Mouse (Mus musculus) ovary, postnatal 10 days (tissue): ENCODE measurements around the gene Slc34a2.

Source experiments
- DNase-seq: peaks from one replicate; pipeline ENCODE4 v3.0.0; 2022; ENCODE audit warnings: low spot score

Gene Slc34a2

DNA sequence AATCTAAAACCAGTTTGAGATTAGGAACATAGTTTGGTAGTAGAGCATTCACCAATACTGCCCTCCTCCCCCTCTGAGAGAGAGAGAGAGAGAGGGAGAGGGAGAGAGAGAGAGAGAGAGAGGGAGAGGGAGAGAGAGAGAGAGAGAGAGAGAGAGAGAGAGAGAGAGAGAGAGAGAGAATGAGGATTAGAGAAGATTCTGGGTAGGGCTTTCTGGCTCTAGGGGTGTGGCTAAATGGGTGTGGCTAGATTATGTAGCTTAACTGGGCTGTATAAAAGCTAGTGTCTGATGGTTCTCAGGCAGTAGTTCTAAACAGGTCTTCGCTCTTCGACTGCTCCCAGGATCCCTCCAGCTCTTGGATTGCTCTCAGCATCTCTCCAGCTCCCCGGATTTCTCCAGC lies at the start of gene Slc34a2:
Slc34a2 (plus strand) TSS at position 301 of the 400 bp plus-strand sequence.
- DNase-seq, result no peak

DNA sequence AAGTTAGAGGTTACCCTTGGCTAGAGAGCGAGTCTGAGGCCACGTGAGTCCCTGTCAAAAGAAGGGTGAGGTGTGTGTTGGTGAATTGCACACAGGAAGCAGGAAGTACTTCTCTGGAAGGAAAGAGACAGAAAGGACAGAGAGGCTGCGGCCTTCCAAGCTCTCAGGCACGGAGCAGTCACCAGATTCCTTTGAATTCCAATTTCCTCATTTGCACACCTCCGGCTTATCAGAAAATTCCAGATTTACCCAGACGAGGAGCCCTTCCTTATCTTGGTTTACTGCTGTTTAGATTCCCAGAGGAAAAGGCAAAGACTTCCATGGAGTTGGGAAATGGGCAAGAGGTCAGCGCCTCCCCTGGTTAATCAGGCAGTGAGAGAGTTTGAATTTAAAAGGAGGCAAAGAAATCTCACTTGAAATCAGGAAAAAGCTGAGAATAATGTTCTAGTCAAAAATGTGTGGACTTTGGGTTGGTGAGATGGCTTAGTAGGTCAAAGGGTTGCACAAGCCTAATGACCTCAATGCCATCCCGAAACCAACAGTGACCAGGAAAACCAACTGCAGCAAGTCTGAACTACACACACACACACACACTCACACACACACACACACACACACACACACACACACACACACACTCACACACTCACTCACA lies 47.1 kb upstream of the Slc34a2 start:
- no peak for DNase-seq

DNA sequence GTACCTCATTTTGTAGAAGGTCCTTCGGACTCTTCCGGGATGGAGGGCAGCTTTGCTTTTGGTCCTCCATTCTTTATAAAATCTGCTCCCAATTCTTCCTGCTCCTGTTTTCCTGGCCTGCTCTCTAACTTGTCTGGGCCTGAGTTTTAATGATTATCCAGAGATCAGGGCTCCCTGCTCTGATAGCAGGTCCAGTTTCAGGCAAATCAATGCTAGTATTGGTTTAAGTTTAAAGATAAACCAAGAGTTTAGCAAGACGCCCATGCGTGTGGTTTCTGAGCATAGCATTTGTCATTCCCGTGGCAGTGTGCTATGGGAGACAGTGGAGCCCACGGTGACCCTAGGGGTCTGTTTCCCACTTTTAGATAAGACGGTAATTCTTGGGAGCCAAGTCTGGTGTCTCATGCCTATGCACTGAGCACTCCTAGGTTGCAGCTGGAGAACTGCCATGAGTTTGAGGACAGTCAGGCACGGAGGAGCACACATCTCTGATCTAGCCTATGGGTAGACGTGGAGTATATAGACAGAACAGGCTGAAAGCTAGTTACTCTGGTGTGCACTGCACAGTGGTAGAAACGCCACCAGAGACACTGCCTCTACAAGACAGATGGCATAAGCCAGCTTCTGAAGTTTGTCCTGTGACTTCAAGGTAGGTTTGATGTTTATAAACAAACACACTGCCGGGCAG lies 45.5 kb upstream of the Slc34a2 start:
- DNase-seq, result no peak

DNA sequence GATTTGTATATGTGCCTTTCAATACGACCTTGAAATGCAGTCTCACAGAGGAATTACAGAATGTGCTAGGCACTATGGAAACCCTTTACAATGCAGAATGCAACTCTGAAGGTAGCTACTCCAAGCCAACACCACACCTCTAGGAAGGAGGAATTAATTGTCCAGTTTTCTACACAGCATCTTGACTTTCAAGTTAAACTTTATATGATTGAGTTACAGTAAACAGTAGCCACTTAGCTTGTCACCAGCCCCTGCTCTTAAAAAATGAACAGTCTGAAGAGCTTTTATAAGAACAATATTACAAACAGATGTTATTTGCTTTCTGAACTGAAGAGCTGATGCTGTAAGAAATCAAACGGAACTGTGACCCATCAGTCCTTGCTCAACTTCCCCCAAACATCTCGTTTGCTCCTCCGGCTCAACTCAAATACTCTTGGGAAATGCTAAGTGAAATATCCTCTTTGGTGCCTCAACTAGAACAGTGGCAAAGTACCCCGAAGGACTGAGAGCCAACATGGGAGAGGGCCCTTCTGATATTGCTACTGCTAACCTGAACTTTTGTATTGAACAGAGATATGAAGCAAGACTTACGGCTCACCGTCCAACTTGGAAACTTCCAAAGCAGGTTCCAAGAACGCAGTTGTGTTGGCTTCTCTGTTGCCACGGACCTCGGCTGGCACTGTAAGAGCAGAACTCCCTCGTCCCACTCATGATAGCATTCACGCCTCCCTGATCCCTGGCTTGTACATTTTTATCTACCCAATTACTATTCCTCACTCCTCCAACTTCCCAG lies 44.2 kb upstream of the Slc34a2 start:
- no peak for DNase-seq

DNA sequence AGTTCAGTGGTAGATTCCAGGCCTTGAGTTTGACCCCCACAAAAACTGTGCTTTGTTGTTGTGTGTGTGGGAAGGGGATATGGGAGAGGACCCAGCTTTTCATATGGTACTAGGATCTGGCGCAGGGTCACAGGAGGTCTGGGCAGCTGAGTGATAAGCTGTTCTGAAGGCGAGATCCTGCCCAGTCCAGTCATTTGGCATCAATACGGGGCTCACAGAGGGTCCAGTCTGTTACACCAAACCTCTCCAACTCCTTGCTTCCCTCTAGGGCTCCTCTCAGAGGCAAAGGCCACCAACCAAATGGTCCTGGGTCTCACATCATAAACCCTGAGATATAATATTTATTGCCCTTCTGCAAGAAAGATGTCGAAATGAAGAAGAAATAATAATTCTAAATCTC lies 42.4 kb upstream of the Slc34a2 start:
- no peak for DNase-seq

DNA sequence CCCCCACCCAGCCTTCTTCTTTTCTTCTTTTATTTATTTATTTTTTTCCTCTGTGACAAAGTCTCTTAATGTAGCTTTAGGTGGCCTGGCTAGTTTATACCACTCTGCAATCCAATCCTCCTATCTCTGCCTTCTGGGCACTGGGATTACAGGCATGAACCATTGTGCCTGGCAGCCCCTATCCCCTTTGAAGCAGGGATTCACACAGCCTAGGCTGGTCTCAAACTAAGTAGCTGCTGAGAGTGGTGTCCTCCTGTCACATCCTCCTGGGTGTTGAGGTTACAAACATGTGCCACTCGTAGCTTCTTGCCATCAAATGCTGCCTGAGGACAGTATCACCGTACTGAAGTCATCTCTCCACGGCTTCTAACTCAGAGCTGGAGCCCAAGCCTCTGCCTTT lies 41.7 kb upstream of the Slc34a2 start:
- DNase-seq, result no peak

DNA sequence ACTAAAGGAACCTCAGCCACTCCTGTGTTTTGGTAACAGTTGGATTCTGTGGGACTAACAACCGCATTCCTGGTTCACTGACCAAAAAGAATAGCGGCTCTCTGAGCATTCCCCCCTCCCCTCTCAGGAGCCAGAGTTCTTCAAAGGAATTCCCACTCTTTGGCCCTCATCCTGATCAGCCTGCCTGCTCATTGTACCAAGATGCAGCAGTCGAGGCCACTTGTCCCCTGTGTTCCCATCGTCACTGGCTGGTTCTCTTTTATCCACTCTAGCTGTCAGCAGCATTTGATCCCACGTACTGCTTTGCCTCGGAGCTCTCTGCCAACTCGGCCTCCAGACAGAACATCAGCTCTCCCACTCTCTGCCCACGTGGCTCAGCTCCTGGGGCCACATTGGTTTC lies 41.3 kb upstream of the Slc34a2 start:
- DNase-seq, result no peak

DNA sequence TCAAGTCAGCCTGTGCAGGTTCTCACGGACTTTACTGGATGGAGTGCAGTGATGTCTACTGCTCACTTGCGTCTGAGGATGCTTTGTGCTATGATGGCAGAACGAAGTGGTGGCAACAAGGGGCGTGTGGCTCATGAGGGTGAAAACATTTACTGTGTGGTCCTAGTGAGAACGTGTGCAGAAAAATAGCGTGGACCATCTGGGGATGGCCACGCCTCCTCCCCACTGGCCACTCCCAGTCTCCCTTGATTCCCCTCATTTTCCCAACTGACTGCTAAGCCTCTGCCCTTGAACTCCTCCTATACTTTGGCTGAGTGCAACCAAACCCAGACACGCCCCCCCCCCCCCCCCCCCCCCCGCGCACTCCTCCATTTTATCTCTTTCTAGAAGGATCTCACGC lies 40.8 kb upstream of the Slc34a2 start:
- DNase-seq, result no peak

DNA sequence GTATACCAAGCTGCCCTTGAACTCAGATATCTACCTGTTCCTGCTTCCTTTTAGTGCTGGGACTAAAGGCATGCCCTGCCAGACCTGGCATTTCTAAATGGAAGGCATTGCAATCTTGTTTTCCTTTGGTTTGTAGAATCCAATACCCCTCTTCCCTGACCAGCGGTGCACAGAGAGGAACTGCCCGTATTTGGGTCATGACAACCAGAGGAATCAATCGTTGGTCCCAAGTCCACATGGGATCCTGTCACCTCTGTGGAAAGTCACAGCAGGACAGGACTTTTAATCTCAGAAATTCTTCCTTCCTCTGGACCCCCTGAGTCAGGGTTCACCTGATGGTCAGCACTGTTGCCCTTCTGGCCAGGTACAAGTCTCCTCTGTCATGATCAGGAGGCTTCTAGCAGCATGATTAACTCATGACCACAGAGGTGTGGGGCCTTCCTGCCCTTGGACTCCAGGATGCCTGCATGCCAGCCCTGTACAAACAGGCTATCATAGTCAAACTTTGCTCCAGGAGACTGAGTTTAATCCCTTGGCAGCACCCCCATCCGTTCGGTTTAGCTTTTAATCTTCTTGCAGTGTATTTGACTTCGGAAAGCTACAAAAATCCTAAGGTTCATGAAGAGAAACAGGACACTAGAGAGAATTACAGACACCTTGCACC lies 39.7 kb upstream of the Slc34a2 start:
- DNase-seq, result no peak

DNA sequence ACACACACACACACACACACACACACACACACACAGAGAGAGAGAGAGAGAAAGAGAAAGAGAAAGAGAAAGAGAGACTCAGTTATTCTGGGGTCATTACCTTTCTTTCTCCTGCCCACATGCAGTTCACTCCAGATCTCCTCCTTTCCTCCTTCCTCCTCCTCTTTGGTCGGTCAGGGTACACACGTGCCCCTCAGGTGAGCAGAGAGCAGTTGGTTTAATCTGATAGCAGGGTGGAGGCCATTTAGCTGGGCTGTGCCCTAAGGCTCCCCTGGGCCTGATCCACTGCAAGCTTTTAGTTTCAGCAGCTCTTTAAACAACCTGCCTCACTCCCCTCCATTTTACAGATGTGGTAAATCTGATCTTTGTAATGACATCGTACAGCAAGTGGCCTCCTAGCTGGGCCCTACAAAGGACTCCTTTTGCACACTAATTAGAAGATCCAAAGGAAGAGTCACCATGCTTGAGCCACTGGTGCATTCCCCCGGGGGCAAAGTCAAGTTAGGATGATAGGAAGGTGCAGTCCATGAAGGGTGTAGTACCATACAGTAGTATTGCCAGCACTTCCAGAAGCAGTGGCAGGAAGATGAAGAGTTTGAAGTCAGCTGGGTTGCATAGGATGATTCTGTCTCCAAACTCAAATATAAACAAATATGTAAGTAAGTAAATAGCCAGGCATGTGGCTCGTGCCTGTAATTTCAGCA lies 37.6 kb upstream of the Slc34a2 start:
- DNase-seq, result no peak

DNA sequence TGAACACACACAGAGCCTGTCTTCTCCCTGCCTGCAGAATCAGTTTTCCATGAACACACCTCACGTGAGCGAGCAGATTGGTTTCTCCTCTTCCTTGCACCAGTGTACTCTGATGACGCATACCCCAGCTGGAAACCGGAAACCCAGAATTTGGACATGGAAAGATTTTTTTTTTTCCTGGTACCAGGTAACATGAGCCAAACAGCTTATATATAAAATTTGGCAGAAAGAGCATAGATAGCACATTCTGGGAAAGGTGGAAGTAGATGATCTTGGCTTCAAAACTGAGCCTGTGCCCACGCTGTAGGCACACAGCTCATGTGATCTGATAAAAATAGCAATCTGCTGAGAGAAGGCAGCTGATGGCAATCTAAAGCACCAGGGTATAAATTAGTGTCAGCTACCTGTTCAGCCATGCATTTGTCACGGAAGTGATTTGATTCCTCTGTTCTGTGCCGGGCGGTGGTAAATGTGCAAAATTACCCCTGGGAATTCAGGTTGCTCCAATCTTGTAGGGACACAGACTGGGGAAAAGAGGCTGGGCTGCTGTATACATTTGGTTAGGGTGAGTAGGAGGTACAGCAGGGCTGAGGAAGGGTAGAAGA lies 35.2 kb upstream of the Slc34a2 start:
- DNase-seq, result no peak

DNA sequence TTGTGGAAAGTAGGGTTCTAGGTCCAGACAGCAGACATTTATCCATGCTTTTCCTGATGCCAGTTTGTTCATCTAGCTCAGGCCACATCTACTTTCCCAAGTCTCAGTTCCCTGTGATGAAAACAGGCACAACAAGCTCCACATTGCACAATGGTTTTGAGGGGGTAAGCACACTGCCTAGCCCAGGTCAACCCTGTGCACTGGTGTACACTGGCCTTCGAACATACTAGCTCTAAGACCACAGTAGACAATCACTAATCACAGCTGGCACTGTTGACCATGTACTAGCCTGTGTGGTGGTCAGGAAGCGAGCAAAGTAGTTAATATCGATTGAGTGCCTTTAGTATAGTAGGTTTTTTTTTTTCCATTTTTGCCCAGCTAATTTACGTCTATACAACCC lies 34.4 kb upstream of the Slc34a2 start:
- DNase-seq, result no peak

DNA sequence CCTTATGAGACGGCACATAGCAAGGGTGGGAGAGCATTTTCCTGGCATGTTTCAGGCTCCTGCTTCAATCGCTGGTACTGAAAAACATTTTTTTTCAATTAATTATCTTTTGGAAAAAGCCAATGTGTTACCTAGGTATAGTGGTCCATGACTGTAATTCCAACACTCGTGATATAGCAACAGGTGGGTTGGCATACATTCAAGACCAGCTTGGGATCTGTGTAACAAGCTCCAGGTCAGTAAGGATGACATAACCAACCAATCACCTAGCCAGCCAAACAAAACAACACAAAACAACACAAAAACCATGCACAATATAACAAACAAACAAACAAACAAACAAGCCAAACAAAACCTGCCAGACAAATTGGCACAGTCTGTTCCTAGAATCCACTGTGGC lies 33.9 kb upstream of the Slc34a2 start:
- no peak for DNase-seq

DNA sequence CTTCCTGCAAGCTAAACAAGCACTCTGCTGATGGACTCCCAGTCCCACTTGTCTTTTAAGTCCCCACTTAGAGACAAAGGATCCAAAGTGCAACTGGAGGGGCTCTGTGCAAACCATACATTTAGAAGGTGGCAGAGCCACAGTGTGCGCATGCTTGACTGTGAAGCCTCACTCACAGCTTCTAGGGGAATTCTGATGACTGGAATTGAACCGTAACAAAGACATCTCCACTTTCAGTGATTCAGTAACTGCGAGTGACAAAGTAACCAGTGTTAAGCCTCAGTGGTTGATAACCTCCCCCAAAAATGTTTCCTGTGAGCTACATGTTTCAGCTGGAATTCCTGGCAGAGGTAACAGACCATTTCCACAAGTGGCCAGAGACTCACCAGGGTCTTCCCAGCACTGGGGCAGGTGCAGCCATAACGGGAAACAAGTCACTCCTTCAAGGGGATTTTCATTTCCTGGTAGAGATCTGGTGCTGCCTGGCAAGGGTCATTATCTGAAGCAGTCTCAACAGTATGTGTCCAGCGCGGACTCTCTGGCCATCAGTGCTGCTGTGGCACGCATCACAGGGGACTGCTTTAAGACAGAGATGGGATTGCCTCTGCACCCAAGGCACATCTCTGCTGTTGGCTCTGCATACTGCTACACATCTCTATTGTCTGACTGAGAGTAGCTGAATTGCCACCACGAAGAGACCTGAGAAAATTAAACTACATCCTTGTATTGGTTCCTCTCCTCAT lies 28.7 kb upstream of the Slc34a2 start:
- no peak for DNase-seq

DNA sequence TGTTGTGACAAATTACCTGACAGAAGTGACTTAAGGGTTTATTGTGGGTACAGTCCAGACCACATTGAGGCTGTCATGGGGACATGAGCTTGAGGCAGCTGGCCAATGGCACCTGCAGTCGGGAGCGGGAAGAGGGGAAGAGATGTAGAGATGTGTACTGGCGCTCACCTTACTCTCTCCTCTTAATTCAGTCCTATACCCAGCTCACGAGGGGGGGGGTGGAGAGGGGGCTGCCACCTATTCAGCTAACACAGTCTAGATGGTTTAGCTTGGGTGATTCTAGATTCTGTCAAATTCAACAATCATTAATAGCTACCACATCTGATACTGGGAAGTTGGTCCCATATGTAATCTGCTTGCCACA lies 28.1 kb upstream of the Slc34a2 start:
- no peak for DNase-seq

DNA sequence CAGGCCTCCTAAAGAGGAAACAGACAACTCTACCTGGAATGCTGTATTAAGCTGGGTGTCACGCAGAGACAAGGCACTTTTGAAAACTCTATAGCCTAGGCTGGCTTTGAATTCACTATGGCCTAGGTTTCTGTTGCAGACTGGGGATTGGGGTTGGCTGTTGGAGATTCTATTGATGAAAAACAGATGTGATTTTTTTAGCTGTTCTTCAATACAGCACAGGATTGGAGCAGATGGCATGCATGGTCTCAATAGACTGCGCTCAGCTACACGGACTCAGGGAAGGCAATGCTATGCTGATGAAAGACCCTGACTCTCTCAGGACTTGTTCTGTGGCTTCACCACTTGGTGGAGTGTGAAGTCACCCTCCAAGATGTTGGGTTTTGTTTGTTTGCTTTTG lies 26.6 kb upstream of the Slc34a2 start:
- no peak for DNase-seq

DNA sequence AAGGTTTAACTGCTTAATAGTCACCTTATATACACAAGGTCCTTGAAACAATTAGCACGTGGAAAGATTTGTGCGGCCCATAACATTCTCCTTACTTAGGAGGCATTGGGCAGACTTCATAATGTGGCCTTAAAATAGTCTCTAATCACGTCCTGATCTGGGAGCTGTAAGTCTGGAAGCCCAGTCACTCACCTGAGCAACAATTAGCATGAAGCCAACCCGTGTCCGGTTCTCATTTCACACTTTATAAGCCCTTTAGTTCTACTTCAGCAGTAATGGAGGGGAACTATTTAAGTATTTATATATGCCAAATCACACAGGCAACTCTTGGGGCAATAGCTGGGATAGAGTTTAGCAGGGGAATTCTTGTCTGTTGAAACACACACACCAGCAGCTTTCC lies 21.3 kb upstream of the Slc34a2 start:
- no peak for DNase-seq

DNA sequence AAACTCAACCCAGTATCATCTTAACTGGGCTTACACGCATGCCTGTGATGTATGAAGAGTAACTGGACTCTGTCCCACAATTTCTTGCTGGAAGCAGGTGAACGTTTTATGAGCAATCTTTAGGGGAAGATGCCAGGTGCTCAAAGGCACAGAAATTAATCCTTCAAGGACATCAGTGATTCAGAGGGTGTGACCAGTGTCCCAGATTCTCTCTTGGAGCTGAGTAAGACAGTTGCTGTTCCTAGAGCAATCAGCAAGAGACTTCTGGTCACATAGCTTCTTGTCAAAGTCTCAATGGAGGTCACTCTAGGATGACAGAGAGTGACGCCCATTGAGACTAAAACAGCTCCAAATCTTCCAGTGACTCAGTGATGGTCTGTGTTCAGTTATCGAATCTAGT lies 19.6 kb upstream of the Slc34a2 start:
- no peak for DNase-seq

DNA sequence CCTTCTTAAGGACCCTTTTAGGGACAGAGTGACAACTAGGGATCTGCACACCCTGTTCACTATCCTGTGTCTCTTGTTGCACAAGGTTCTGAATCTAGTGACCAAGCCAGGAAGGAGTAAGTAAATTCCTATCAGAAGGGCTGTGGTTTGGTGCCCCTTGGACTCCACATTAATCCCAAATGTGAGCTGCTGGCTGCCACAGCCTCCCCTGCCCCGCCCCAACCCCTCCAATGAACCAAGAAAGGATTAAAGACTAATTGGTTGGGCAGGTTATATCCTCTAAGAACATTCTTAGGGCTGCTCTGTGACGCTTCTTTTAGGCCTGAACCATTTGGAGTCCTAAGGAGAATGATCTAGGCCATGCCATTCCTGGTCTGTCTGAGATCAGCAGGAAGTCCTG lies 14.4 kb upstream of the Slc34a2 start:
- no peak for DNase-seq

DNA sequence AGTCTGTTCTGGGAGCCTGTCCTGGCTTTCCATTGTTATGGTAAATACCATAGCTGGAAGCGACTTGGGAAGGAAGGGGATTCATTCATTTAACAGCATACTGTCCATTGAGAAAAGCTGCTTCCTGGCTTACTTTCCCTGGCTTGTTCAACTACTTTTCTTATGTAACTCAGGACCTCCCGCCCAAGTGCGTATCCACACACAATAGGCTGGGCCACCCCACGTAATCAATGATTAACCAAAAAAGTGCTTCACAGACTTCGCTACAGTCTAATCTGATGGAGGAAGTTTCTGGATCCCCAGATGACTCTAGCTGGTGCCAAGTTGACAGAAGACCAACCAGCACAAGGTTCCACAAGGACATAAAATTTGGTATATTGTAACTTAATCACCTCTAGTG lies 14.0 kb upstream of the Slc34a2 start:
- no peak for DNase-seq
